Mouse (Mus musculus): Measurements from ENCODE around the gene Nudt5. TPM values are rescaled to one million over a fixed set of nuclear protein-coding genes. Genes with fewer than 3 reads are reported as not detected.
A peak's percentile ranks its signal among the peaks of the same experiment; 100 is the strongest.

Nudt5 gene
- 10 to 100 TPM; 12.4 to 12.8 TPM for total RNA-seq (2021)
- polyA plus RNA-seq (2012; rRNA removed): 4.3 and 7.5 TPM in 2 replicates
- long read RNA-seq, partial matches to known transcripts: 0 of 12 reads
- long read RNA-seq, other reads (novel, unspliced or antisense): 12 of 12 reads

GRCm38 (mm10) chr2:5844873-5845631, at the start of gene Nudt5, which contains the start of gene Cdc123:
TSS of gene Nudt5 (plus strand) at chr2:5845019.
TSS of gene Cdc123 (minus strand) at chr2:5845164.
- Histone ChIP-seq H3K4me3 (peak within 1 kb of the TSS; percentile 74), H3K36me3 (ENCODE audit: control insufficient read depth, insufficient read depth, low read length) (peaks cover 4% of the 10 kb centered on the region; the same call in 1 of the 2 replicates), H3K9ac (ENCODE audit: low read depth, low read length) (peak within 1 kb of the TSS; percentile 81), H3K27me3 (ENCODE audit: control insufficient read depth, insufficient read depth, low read length) (no peaks in the 10 kb centered on the region), H3K27ac (peak within 1 kb of the TSS; percentile 93), H3K79me2 (replicated peaks; ENCODE audit: control insufficient read depth, insufficient read depth, low read length) (peaks cover 3% of the 10 kb centered on the region; the same call in 1 of the 2 replicates), H3K4me1 (ENCODE audit: control insufficient read depth, insufficient read depth, low read length) (no peaks in the 10 kb centered on the region)
- WGBS: under 1% methylated on average over 53 of the region's 53 CpGs
- intact Hi-C loops (cut with DNase I): loop anchor here (2.0 kb wide), 1 partner anchor 106 kb away; the partner anchor contains the start of gene Upf2
- peak; percentile 95 for TF ChIP-seq CTCF (IDR thresholded peaks at IDR 0.05)
- peak; percentile 65; the same call in 1 of the 2 replicates for TF ChIP-seq EP300 (IDR thresholded peaks at IDR 0.05; ENCODE audit: insufficient read depth, low read depth, low read length)
- peak; percentile 50 for TF ChIP-seq POLR2A (IDR thresholded peaks at IDR 0.05; ENCODE audit: insufficient read depth, low read depth, low read length)
- DNase-seq: peak; percentile 87 to 93

GRCm38 (mm10) chr2:5797816-5798672, 46.8 kb upstream of the Nudt5 start:
- H3K79me2 ChIP-seq (replicated peaks; ENCODE audit: control insufficient read depth, insufficient read depth, low read length): no peaks in the 10 kb centered on the region
- no peak overlapping the region for H3K27ac ChIP-seq
- no peaks in the 10 kb centered on the region; the same call in 1 of the 2 replicates for H3K4me1 ChIP-seq (ENCODE audit: control insufficient read depth, insufficient read depth, low read length)
- no peaks in the 10 kb centered on the region for H3K27me3 ChIP-seq (ENCODE audit: control insufficient read depth, insufficient read depth, low read length)
- no peaks in the 10 kb centered on the region for H3K36me3 ChIP-seq (ENCODE audit: control insufficient read depth, insufficient read depth, low read length)
- no peak for TF ChIP-seq POLR2A (IDR thresholded peaks at IDR 0.05; ENCODE audit: insufficient read depth, low read depth, low read length)
- no peak for TF ChIP-seq CTCF (IDR thresholded peaks at IDR 0.05)
- TF ChIP-seq EP300 (IDR thresholded peaks at IDR 0.05; ENCODE audit: insufficient read depth, low read depth, low read length): no peak
- intact Hi-C loops (cut with DNase I): no loop called here
- DNase-seq: no peak
- no peak overlapping the region for H3K4me3 ChIP-seq
- 71% methylated on average over 11 of the region's 11 CpGs for WGBS
- H3K9ac ChIP-seq (ENCODE audit: low read depth, low read length): no peak overlapping the region

DNA sequence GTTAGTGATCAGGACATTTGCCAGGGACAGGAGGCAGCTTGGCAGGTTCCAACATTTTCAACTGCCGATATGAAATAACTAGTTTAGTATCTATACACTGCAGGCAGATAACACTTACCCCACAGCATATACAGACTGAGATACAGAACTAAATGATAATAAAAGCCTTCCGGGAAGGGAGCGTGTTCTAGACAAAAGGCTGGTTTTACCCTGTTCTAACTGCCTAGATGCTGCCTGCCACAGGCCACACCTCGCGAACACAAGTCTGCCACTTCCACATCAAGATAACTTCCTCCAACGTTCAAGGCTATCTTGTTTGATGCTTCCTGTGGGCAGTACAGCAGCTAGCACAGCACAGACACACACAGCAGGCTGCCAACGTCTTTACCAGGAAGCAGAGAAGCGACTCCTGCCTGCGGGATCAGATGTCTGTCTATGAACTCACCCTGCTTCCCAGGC, 43.6 kb upstream of the Nudt5 start:
- H3K27ac ChIP-seq: no peak overlapping the region
- 52% methylated on average over 9 of the region's 9 CpGs for WGBS

GRCm38 (mm10) chr2:5801927-5802590, 42.8 kb upstream of the Nudt5 start:
- WGBS: 91% methylated on average over 10 of the region's 10 CpGs
- Histone ChIP-seq H3K4me1 (ENCODE audit: control insufficient read depth, insufficient read depth, low read length) (no peaks in the 10 kb centered on the region; the same call in 1 of the 2 replicates), H3K27me3 (ENCODE audit: control insufficient read depth, insufficient read depth, low read length) (no peaks in the 10 kb centered on the region), H3K79me2 (replicated peaks; ENCODE audit: control insufficient read depth, insufficient read depth, low read length) (no peaks in the 10 kb centered on the region), H3K27ac (no peak overlapping the region), H3K36me3 (ENCODE audit: control insufficient read depth, insufficient read depth, low read length) (no peaks in the 10 kb centered on the region), H3K9ac (ENCODE audit: low read depth, low read length) (no peak overlapping the region), H3K4me3 (no peak overlapping the region)
- DNase-seq: no peak
- intact Hi-C loops (cut with DNase I): loop anchor here (10.0 kb wide), 2 partner anchors 87 to 717 kb away; partner anchors contain the start of gene Camk1d
- no peak for TF ChIP-seq POLR2A (IDR thresholded peaks at IDR 0.05; ENCODE audit: insufficient read depth, low read depth, low read length)
- TF ChIP-seq EP300 (IDR thresholded peaks at IDR 0.05; ENCODE audit: insufficient read depth, low read depth, low read length): no peak
- no peak for TF ChIP-seq CTCF (IDR thresholded peaks at IDR 0.05)

More for the DNA sequence above, 43.6 kb upstream of the Nudt5 start:
- no peak overlapping the region for H3K4me3 ChIP-seq
- H3K4me1 ChIP-seq (ENCODE audit: control insufficient read depth, insufficient read depth, low read length): no peaks in the 10 kb centered on the region; the same call in 1 of the 2 replicates
- H3K9ac ChIP-seq (ENCODE audit: low read depth, low read length): no peak overlapping the region
- intact Hi-C loops (cut with DNase I): loop anchor here (10.0 kb wide), 2 partner anchors 86 to 716 kb away; partner anchors contain the start of gene Camk1d
- DNase-seq: peak in 1 of 2 experiments; percentile 31
- H3K79me2 ChIP-seq (replicated peaks; ENCODE audit: control insufficient read depth, insufficient read depth, low read length): no peaks in the 10 kb centered on the region
- no peak for TF ChIP-seq CTCF (IDR thresholded peaks at IDR 0.05)
- no peak for TF ChIP-seq EP300 (IDR thresholded peaks at IDR 0.05; ENCODE audit: insufficient read depth, low read depth, low read length)
- TF ChIP-seq POLR2A (IDR thresholded peaks at IDR 0.05; ENCODE audit: insufficient read depth, low read depth, low read length): no peak
- H3K27me3 ChIP-seq (ENCODE audit: control insufficient read depth, insufficient read depth, low read length): no peaks in the 10 kb centered on the region
- no peaks in the 10 kb centered on the region for H3K36me3 ChIP-seq (ENCODE audit: control insufficient read depth, insufficient read depth, low read length)

- intact Hi-C loops (cut with DNase I): loop anchor here (5.0 to 10.0 kb wide), 3 partner anchors 90 to 720 kb away; partner anchors contain the start of gene Camk1d
- 88% methylated on average over 6 of the region's 6 CpGs for WGBS
- H3K27ac ChIP-seq: no peak overlapping the region
Measured at GRCm38 (mm10) chr2:5804440-5805045, 40.3 kb upstream of the Nudt5 start.

More at GRCm38 (mm10) chr2:5804440-5805045, 40.3 kb upstream of the Nudt5 start:
- peak in 1 of 2 experiments; percentile 25 for DNase-seq
- TF ChIP-seq CTCF (IDR thresholded peaks at IDR 0.05): no peak
- no peak for TF ChIP-seq POLR2A (IDR thresholded peaks at IDR 0.05; ENCODE audit: insufficient read depth, low read depth, low read length)
- no peak for TF ChIP-seq EP300 (IDR thresholded peaks at IDR 0.05; ENCODE audit: insufficient read depth, low read depth, low read length)
- no peak overlapping the region for H3K9ac ChIP-seq (ENCODE audit: low read depth, low read length)
- no peak overlapping the region for H3K4me3 ChIP-seq
- no peaks in the 10 kb centered on the region for H3K79me2 ChIP-seq (replicated peaks; ENCODE audit: control insufficient read depth, insufficient read depth, low read length)
- H3K4me1 ChIP-seq (ENCODE audit: control insufficient read depth, insufficient read depth, low read length): no peaks in the 10 kb centered on the region; the same call in 1 of the 2 replicates
- H3K36me3 ChIP-seq (ENCODE audit: control insufficient read depth, insufficient read depth, low read length): no peaks in the 10 kb centered on the region; the same call in 1 of the 2 replicates
- no peaks in the 10 kb centered on the region for H3K27me3 ChIP-seq (ENCODE audit: control insufficient read depth, insufficient read depth, low read length)

Measured in heart, adult 2 months (tissue).